Mouse (Mus musculus): Measurements from ENCODE around the gene Fam161b. TPM values are rescaled to one million over a fixed set of nuclear protein-coding genes. Genes with fewer than 3 reads are reported as not detected.

Fam161b gene
- 9.7 and 9.9 TPM in 2 replicates for total RNA-seq (2014; rRNA removed)
- polyA plus RNA-seq (2015; fragmentation: Nextera tagmentation; extraction: Ambion mirVana) = 6.6 and 9.2 TPM in 2 replicates

DNA sequence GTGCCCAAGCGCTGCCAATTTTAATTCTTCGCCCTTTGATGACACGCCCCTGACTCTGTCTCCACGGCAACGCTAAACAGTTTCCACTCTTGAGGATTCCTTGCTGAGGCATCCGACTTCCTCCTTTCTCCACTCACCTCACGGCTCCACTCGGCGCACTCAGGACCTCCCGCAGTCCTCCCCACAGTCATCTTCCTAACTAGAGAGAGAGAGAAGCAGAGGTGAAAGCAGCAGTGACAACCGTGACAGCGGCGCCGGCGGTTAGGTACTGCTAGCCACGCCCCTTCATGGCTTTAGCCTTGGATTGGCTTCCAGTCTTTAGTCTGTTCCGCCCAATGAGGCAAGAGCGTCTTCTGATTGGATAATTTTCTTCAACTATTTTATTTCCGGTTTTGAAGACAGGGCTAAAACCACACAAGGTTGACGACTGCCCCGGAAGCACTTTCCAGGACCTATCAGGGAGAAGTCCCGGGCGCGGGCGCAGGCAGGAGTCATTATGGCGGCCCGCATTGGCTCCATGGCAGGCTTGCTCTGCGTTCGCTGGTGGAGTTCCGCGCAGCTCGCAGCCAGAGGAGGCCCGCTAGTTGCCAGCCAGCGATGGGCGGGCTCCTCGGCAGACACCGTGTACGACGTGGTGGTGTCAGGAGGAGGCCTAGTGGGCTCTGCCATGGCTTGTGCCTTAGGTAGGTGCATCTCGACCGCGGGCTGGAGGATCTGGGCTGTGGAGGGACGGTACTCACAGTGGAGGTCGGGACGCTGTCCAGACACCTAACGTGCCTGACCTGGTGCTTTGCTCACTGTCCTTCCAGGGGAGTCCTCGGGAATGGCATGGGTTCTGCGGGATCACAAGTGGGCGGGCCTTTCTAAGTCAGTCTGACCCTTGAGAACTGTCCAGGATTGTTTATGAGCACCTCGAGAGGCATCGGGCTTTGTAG lies at the start of gene Fam161b, which contains the start of gene Coq6:
Gene Fam161b, minus strand, starts transcription at position 279 of the 935 bp plus-strand sequence.
Gene Coq6, plus strand, starts transcription at position 103 of the 935 bp plus-strand sequence.
- H3K4me3 ChIP-seq (ENCODE audit: low read depth, low read length) = peak within 1 kb of the TSS; percentile 100
- H3K9ac ChIP-seq = peak within 1 kb of the TSS; percentile 81
- WGBS = under 1% methylated on average over 51 of the region's 51 CpGs
- no peaks in the 10 kb centered on the region for H3K27me3 ChIP-seq (ENCODE audit: insufficient read depth, low read length)
- H3K36me3 ChIP-seq (ENCODE audit: insufficient read depth) = peaks cover 7% of the 10 kb centered on the region
- no peaks in the 10 kb centered on the region for H3K9me3 ChIP-seq (ENCODE audit: low read length)
- peak; percentile 99 for ATAC-seq
- no peak for TF ChIP-seq CTCF (IDR thresholded peaks at IDR 0.05; ENCODE audit: low read depth)
- DNase-seq = peak; percentile 97
- peak within 1 kb of the TSS; percentile 70 for H3K27ac ChIP-seq (ENCODE audit: low read depth, low read length)
- peak within 1 kb of the TSS; percentile 88 for H3K4me2 ChIP-seq (ENCODE audit: low read depth)
- H3K4me1 ChIP-seq (ENCODE audit: insufficient read depth) = peaks cover 13% of the 10 kb centered on the region

DNA sequence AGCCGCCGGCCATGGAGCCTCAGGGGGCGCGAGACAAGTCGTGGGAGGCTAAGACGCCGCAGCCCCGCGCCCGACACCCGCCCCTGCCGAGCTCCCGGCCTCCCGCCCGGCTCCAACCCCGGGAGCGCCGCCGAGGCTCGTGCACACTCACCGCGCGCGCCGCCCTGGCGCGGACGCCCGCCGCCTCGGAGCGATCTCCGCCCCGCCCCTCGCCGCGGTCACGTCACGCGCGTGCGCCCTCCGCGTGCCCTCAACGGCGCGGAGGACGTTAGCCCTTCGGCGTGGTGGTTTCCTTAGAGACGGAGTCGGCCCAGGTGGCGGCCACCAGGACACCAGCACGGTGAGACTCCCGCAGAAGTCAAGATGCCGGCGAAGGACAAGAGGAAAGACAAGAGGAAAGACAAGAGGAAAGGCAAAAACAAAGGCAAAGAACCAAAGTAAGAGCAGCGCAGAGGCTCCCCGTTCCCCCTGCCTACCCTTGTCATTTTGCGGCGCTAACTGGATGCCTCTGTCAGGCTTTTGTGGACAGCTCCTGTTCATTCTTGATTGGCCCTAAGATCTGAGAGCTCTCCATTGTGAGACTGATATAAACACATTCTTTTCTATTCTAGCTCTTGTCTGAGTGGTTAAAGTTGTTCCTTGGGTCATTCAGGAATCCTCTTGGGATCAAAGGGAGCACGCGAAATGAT lies 47.3 kb upstream of the Fam161b start, which contains the start of the genes Entpd5 and Bbof1:
Gene Entpd5, minus strand, starts transcription at position 211 of the 689 bp plus-strand sequence.
Gene Bbof1, plus strand, starts transcription at position 253 of the 689 bp plus-strand sequence.
- 3% methylated on average over 49 of the region's 63 CpGs for WGBS
- Histone ChIP-seq H3K27me3 (ENCODE audit: insufficient read depth, low read length) (no peaks in the 10 kb centered on the region), H3K9me3 (ENCODE audit: low read length) (no peaks in the 10 kb centered on the region), H3K36me3 (ENCODE audit: insufficient read depth) (no peaks in the 10 kb centered on the region), H3K4me2 (ENCODE audit: low read depth) (peak within 1 kb of the TSS; percentile 82), H3K4me3 (ENCODE audit: low read depth, low read length) (peak within 1 kb of the TSS; percentile 89), H3K27ac (ENCODE audit: low read depth, low read length) (peak within 1 kb of the TSS; percentile 88), H3K4me1 (ENCODE audit: insufficient read depth) (peaks cover 5% of the 10 kb centered on the region; the same call in 1 of the 2 replicates), H3K9ac (peak within 1 kb of the TSS; percentile 79)
- DNase-seq = peak; percentile 95
- ATAC-seq = peak; percentile 96
- no peak for TF ChIP-seq CTCF (IDR thresholded peaks at IDR 0.05; ENCODE audit: low read depth)

DNA sequence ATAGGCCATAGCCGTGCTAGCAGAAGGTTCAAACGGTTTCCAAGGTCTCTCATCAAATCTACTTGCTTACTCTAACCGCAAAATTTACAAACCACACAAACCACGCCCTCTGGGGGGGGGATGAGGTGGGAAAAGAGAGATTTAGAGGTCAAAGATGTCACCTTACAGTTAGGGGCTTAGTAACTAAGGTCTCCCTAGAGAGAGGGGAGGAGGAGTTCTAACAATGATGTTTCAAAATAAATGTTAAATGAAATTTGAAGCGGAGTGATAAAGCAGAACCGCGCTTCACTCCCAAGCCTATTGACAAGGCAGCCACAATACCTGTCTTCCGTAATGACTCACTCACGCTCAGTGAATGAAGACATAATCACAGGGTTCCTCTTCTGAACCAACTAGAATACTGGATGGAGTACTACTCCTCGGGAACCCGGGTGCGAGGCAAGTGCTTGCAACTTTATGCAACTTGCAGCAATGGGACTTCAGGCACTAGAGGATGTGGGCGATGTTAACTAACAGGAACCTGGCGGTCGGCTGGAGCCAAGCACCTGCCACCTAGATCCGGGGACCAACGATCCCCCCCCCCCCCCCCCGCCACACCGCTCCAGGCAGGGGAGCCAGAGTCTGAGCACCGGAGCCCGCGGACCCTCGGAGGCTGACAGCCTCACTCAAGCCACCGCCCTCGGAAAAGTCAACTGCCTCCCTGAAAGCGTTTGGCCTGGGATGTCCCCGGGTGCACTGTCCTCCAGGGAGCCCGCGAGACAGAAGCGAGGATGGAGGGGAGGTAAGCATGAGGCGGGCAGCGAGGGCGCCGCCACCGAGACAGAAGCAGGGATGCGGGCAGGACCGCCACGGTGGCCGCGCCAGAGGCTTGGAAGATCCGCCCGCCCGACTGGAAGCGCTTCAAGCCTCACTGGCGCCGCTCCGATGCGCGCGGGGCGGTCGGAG lies 46.5 kb upstream of the Fam161b start:
- Histone ChIP-seq H3K4me3 (ENCODE audit: low read depth, low read length) (peak overlapping the region; percentile 89), H3K4me1 (ENCODE audit: insufficient read depth) (peaks cover 5% of the 10 kb centered on the region; the same call in 1 of the 2 replicates), H3K9ac (peak overlapping the region; percentile 79), H3K27ac (ENCODE audit: low read depth, low read length) (peak overlapping the region; percentile 88), H3K9me3 (ENCODE audit: low read length) (no peaks in the 10 kb centered on the region), H3K27me3 (ENCODE audit: insufficient read depth, low read length) (no peaks in the 10 kb centered on the region), H3K36me3 (ENCODE audit: insufficient read depth) (no peaks in the 10 kb centered on the region), H3K4me2 (ENCODE audit: low read depth) (peak overlapping the region; percentile 82)
- ATAC-seq (peak; percentile 57), DNase-seq (peak; percentile 51)
- TF ChIP-seq CTCF (IDR thresholded peaks at IDR 0.05; ENCODE audit: low read depth) = no peak; the same call in 1 of the 2 replicates
- 3% methylated on average over 46 of the region's 52 CpGs for WGBS

DNA sequence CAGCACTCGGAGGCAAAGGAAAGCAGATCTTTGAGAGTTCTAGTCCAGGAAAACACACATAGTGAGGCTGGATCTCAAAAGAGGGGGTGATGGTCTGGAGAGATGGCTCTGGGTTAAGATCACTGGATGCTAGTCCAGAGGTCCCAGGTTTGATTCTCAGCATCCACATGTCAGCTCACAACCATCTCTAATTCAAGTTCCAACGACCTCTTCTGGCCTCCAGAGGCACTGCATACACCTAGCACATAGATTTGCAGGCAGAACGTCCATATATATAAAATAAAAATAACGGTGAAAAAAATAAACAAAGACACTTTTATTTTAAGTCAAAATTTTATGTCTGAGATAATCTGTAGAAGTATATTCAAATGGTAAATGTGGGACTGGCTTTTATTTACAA lies 45.6 kb upstream of the Fam161b start:
- Histone ChIP-seq H3K4me3 (ENCODE audit: low read depth, low read length) (no peak overlapping the region), H3K36me3 (ENCODE audit: insufficient read depth) (no peaks in the 10 kb centered on the region), H3K27me3 (ENCODE audit: insufficient read depth, low read length) (no peaks in the 10 kb centered on the region), H3K9me3 (ENCODE audit: low read length) (no peaks in the 10 kb centered on the region), H3K4me2 (ENCODE audit: low read depth) (no peak overlapping the region), H3K9ac (no peak overlapping the region), H3K4me1 (ENCODE audit: insufficient read depth) (peaks cover 5% of the 10 kb centered on the region; the same call in 1 of the 2 replicates), H3K27ac (ENCODE audit: low read depth, low read length) (no peak overlapping the region)
- TF ChIP-seq CTCF (IDR thresholded peaks at IDR 0.05; ENCODE audit: low read depth) = no peak
- no peak for DNase-seq
- no peak for ATAC-seq
- WGBS = 68% methylated on average over 4 of the region's 4 CpGs

DNA sequence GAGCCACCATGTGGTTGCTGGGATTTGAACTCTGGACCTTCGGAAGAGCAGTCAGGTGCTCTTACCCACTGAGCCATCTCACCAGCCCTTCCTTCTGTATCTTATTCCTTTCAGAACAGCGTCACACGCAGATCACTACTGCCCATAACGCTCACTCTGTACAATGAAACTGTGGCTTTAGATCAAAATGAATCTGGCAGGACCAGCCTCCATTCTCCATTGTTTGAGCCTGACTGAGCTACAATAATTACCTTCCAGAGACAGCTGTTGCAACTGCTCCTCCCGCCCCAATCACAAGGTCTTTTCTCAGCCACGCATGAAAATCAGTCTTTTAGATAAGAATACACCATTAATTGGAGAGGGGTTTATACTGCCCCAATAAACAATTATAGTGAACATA lies 42.9 kb upstream of the Fam161b start:
- ATAC-seq = no peak
- TF ChIP-seq CTCF (IDR thresholded peaks at IDR 0.05; ENCODE audit: low read depth) = no peak
- Histone ChIP-seq H3K4me1 (ENCODE audit: insufficient read depth) (peaks cover 4% of the 10 kb centered on the region; the same call in 1 of the 2 replicates), H3K27me3 (ENCODE audit: insufficient read depth, low read length) (no peaks in the 10 kb centered on the region), H3K9ac (no peak overlapping the region), H3K9me3 (ENCODE audit: low read length) (no peaks in the 10 kb centered on the region), H3K36me3 (ENCODE audit: insufficient read depth) (no peaks in the 10 kb centered on the region), H3K4me2 (ENCODE audit: low read depth) (no peak overlapping the region), H3K27ac (ENCODE audit: low read depth, low read length) (no peak overlapping the region), H3K4me3 (ENCODE audit: low read depth, low read length) (no peak overlapping the region)
- 44% methylated on average over 6 of the region's 6 CpGs for WGBS
- no peak for DNase-seq

DNA sequence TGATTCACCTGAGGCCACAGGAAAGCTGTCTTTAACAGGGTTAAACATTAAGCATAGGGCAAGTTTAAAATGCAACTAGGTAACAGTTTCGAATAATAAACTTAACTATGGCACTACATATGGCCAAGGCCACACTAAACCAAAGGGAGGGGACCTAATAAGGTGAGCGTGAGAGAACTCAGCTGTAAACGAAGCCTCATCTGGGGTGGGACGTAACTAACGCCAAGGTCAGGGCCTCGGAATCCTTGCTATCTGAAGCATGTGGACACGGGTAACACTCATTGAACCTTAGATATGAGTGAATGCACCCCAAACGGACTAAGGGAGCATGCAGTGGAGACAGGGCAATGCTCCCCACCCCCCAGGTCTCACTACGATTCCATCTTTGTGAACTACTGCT lies 41.3 kb upstream of the Fam161b start:
- DNase-seq (no peak), ATAC-seq (no peak)
- no peak for TF ChIP-seq CTCF (IDR thresholded peaks at IDR 0.05; ENCODE audit: low read depth)
- no peaks in the 10 kb centered on the region for H3K4me1 ChIP-seq (ENCODE audit: insufficient read depth)
- no peak overlapping the region for H3K4me2 ChIP-seq (ENCODE audit: low read depth)
- H3K27ac ChIP-seq (ENCODE audit: low read depth, low read length) = no peak overlapping the region
- no peaks in the 10 kb centered on the region for H3K36me3 ChIP-seq (ENCODE audit: insufficient read depth)
- H3K9ac ChIP-seq = no peak overlapping the region
- H3K27me3 ChIP-seq (ENCODE audit: insufficient read depth, low read length) = no peaks in the 10 kb centered on the region
- H3K9me3 ChIP-seq (ENCODE audit: low read length) = no peaks in the 10 kb centered on the region
- H3K4me3 ChIP-seq (ENCODE audit: low read depth, low read length) = no peak overlapping the region
- 83% methylated on average over 9 of the region's 9 CpGs for WGBS
